In genomic region chrX:150514127-150514526, GRCm38 (mm10) we compare ENCODE assay signal across 19 mouse cellular contexts.
"Had no signal": no experiment of that assay in that cellular context is flagged by ENCODE, and none has a peak within 500 bp of the region (broad histone marks: within the 10 kb centered on the region; RNA-seq: fewer than 3 reads in every experiment).

No protein-coding gene starts in this region.

- H3K27ac ChIP-seq: kidney, embryonic 15.5 days; limb, embryonic 12.5 days; limb, embryonic 15.5 days; midbrain, embryonic 12.5 days; stomach, postnatal 0 days had no signal

- H3K9ac ChIP-seq: kidney, embryonic 15.5 days; limb, embryonic 12.5 days; limb, embryonic 15.5 days; midbrain, embryonic 12.5 days had no signal

- DNase-seq: kidney, adult 11 months; kidney, adult 8-10 months; kidney, postnatal 10 days; kidney, postnatal 36 days; left cerebral cortex, postnatal 4 days; lung, adult 2 months; lung, postnatal 14 days; lung, postnatal 4 days; right cerebral cortex, postnatal 14 days; right cerebral cortex, postnatal 4 days; thymus, adult 2 months; thymus, postnatal 14 days; thymus, postnatal 4 days had no signal

- H3K4me1 ChIP-seq: kidney, embryonic 15.5 days; limb, embryonic 12.5 days; limb, embryonic 15.5 days; midbrain, embryonic 12.5 days had no signal

- H3K36me3 ChIP-seq: kidney, embryonic 15.5 days; limb, embryonic 12.5 days; limb, embryonic 15.5 days; midbrain, embryonic 12.5 days had no signal

- H3K9me3 ChIP-seq: kidney, embryonic 15.5 days; limb, embryonic 12.5 days; limb, embryonic 15.5 days; midbrain, embryonic 12.5 days had no signal

- H3K4me2 ChIP-seq: kidney, embryonic 15.5 days; limb, embryonic 12.5 days; limb, embryonic 15.5 days; liver, embryonic 11.5 days; midbrain, embryonic 12.5 days had no signal

- H3K27me3 ChIP-seq: limb, embryonic 15.5 days; midbrain, embryonic 12.5 days had no signal

- H3K4me3 ChIP-seq: kidney, embryonic 15.5 days; limb, embryonic 12.5 days; limb, embryonic 15.5 days; midbrain, embryonic 12.5 days had no signal
